Mouse (Mus musculus): ENCODE results near the gene 4930404N11Rik.

Gene 4930404N11Rik

DNA sequence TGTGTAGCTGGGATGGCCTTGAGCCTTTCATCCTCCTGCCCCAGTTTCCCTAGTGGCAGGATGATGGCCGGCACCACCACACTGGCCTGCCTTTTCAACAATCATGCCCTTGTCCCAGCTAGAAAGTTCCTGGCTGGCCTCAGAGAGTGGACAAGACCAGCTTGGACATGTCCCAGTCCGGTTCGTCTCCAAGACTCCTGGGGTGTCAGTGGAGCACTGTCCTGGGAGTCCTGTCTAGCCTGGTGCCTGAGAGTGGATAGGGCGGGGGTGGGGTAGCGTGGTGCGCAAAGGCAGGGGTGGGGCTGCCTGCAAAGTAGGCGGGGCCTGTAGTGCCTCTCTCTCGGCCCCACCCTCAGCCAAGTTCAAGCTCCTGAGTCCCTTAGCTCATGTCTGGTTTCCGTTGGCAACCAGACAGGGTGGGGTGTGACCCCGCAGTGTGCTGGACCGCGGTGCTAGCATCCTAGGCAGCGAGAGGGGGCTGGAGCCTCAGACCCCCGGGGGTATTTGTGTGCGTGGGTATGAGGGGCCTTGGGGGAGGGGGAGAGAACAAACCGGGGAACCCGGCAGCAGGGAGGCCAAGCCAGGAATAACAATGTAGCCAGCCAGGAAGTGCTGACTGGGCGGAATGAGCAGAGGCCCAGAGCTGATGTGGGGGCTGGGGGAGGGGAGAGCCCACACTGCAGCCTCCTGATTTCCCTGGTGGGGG lies 36.1 kb upstream of the 4930404N11Rik start:
- DNase-seq (ENCODE audit: low spot score), result no peak

DNA sequence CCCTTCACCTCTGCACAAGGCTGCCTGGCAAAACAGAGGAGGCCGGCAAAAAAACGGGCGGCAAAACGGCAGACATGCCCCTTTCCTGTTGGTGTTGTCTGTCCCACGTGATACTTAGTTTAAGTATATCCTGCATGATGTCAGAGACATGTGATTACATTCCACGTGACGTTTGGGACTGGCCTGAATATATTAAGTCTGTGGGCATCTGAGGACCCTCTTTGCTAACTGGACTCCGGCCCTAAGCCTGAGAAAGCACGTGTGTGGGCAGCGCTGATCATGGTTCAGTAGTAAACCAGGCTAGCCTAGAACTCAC lies 35.5 kb upstream of the 4930404N11Rik start:
- DNase-seq (ENCODE audit: low spot score), result no peak

GRCm38 (mm10) chr10:81400371-81401204 lies 35.0 kb upstream of the 4930404N11Rik start:
- no peak for DNase-seq (ENCODE audit: low spot score)

GRCm38 (mm10) chr10:81399798-81400308 lies 34.2 kb upstream of the 4930404N11Rik start:
- no peak for DNase-seq (ENCODE audit: low spot score)

DNA sequence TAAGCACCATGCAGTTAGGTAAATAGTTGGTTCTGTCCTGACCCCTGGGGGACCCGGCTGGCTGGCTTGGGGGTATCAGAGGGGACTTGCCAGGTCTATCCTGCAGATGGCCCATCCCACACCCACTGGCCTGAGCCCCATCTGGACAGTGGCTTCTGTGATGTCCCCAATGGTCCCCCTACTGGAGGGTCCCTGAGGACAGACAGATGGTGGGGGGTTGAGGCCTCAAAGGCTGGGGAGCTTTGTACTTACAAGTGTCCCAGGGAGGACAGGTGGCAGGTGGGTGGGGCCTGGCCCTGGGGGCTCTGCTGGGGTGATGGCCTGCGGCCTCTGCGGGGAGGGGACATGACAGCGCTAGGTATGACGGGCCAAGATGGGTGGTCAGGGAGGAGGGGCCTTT lies 33.7 kb upstream of the 4930404N11Rik start:
- DNase-seq (ENCODE audit: low spot score), result no peak

DNA sequence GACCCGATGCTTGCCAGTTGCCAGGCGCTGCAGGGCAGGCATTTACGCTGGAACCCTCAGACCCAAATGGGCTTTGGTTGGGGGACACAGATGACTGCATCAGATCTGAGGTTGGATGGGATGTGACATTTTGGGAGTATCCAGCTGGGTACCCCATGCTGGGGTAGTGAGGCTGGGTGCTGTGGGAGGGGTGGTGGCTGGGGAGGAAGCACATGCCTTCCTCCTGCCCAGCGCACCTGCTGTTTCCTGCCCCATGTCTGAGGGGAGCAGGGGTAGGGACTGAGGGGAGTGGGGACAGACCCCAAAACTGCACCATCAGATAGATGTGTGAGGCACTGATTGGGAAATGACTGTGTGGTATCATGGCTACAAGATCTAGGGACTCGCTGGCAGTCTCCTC lies 31.1 kb upstream of the 4930404N11Rik start:
- DNase-seq (ENCODE audit: low spot score), result no peak

GRCm38 (mm10) chr10:81395865-81396264 lies 30.2 kb upstream of the 4930404N11Rik start:
- DNase-seq (ENCODE audit: low spot score), result no peak

DNA sequence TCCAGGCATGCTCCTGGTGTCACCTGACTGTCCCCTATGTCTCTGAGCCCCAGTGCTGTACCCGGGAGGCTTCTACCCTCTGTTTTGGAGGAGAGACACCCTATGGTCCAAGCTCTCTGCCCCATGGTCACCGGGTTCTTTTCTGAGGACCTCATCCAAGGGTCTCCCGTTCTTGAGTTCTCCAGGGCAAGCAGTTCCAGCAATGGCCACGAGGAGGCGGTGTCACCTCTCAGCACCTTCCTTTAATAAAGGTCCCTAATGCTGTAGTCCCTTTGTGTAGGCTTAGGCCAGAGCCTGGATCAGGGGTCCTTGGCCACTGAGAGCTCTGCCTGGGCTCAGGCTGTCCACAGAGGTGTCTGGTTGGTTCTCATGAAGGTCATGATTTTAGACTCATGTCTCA lies 29.5 kb upstream of the 4930404N11Rik start:
- no peak for DNase-seq (ENCODE audit: low spot score)

- no peak for DNase-seq (ENCODE audit: low spot score)
These were observed 27.9 kb upstream of the 4930404N11Rik start for GRCm38 (mm10) chr10:81393456-81394063.

DNA sequence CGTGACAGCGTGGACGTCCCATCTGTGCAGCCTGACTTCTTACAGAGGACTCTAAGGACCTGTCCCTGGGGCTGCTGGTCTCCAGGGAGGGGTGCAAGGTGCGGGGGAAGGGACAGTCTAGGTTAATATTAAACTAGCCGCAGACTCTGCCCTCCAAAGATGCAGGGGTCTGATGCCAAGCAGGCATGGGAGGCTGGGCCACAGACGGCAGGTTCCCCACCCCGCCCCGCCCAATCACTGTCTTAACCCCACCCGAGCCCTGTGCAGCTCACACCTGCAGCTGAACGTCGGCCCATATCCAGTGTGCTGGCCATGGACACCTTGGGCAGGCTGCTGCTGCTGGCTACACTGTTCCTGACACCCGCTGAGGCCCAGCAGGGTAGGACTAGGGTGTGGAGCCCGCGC lies 27.2 kb upstream of the 4930404N11Rik start, which contains the start of gene Smim24:
TSS of gene Smim24 (plus strand) at position 271 of the 405 bp plus-strand sequence.
- no peak for DNase-seq (ENCODE audit: low spot score)

DNA sequence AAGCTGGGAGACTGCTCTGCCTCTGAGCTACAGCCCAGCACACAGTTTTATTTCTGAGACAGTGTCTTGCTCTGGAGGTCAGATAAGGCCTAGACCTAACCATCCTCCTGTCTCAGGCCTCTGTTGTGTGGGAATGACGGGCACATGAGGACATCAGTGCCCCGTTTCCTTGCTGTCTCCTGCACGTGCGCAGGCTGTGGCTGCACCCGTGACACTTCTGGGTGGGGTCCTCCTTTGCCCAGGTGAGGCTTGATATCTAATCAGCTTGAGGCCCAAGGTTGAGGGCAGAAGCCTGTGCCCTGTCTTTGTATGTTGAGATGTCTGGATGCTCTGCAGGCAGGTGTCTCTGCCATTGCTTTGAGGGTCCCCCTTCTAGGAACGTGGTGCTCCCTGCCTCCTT lies 26.7 kb upstream of the 4930404N11Rik start:
- no peak for DNase-seq (ENCODE audit: low spot score)

DNA sequence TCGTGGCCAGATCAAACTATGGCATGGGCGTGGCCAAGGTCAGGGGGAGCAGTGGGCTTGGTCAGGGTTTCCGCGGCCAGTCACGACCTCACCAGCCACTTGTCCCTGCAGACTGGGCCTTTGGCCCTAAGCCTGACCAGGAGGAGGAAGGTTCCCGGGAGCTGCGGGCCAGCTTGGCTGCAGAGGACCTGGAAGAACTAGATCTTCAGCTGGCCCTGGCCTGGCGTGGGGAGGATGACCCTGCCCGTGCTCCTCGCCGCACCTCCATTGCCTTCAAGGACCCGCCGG lies 25.0 kb upstream of the 4930404N11Rik start:
- DNase-seq (ENCODE audit: low spot score), result no peak

- no peak for DNase-seq (ENCODE audit: low spot score)
These were observed 24.4 kb upstream of the 4930404N11Rik start for GRCm38 (mm10) chr10:81389801-81390677.

- DNase-seq (ENCODE audit: low spot score), result peak; percentile 69
These were observed 23.8 kb upstream of the 4930404N11Rik start for GRCm38 (mm10) chr10:81389373-81389772.

DNA sequence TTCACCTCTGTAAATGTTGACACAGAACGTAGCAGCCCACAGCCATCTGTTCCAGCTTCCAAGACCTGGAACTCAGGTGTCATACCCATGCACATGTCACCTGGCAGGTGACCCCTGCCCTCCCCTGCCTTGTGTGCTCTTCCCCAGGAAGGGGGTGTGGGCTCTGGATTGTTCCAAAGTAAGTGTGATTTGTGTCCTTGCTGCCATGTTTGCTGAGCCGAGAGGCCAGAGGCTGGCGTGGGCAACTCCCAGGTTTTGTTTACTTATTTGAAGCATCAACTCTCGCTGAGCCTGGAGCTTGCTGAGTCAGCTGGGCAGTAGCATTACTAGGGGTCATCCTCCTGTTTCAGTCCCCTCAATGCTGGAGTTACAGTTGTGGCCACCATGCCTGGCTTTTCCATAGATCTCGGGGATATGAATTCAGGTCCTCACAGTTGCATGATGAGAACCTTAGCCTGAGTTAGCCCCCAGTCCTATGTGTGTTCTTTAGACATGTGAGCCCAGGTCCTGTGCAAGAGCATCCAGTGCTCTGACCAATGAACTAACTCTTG lies 23.0 kb upstream of the 4930404N11Rik start, which contains the start of gene Gm48552:
TSS of gene Gm48552 (plus strand) at position 501 of the 551 bp plus-strand sequence.
- DNase-seq (ENCODE audit: low spot score), result no peak

DNA sequence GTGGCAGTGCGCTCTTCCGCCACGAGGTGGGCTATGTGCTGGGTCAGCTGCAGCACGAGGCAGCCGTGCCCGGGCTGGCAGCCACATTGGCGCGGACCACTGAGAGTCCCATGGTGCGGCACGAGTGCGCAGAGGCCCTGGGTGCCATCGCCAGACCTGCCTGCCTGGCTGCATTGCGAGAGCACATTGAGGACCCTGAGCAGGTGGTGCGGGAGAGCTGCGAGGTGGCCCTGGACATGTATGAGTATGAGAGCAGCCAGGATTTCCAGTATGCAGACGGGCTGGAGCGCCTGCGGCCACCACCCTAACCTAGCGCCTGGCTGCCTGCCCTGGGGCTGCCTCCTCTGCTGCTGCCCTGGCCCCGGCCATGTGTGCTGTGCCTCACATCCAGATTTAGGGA lies 22.1 kb upstream of the 4930404N11Rik start:
- no peak for DNase-seq (ENCODE audit: low spot score)

- DNase-seq (ENCODE audit: low spot score), result peak; percentile 78
These were observed 20.1 kb upstream of the 4930404N11Rik start for GRCm38 (mm10) chr10:81385603-81386306.

DNA sequence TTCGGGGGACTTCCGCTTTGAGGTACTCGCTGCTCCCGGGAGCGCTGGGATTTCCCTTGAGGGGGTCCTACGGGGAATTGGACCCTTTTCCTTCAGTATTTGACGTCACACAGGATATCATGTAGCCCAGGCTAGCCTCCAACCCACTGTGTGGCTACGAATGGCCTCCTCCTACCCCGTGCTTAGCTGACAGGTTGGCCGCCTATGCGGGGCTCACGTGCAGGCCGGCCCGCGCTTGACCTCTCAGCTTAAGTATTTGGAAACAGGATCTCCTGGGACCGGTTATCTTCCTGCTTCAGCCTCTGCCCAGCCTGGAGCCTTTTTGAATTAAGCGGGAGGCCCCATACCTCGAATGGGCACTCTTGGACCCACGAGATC lies 19.0 kb upstream of the 4930404N11Rik start:
- no peak for DNase-seq (ENCODE audit: low spot score)

DNA sequence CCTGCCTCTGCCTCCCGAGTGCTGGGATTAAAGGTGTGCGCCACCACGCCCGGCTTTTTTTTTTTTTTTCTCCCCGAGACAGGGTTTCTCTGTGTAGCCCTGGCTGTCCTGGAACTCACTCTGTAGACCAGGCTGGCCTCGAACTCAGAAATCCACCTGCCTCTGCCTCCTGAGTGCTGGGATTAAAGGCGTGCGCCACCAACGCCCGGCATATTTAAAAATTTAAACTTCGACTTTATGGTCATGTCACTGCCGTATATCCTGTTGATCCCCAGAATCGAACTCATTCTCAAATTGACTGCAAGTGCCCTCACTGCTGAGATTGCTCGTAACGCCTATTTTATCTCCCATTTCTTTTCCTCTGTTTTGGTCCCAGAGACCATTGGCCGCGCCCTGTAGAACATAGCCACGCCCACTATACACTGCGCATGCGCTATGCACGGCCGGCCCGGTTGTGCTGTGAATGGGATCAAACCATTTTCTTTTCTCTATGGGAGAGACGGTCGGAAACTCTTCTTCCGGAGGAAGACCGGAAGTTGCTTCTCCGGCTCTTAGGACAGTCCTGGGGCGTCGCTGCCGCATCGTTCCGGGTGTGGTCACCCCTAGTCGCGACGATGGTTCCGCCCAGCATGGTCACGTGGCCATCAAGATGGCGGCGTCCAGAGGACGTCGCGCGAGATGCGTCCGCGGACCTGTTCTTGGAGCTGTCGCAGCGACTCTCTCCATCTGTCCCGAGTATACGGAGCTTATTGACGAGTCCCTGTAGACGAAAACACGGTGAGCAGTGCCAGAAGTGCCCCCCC lies 18.4 kb upstream of the 4930404N11Rik start, which contains the start of the genes Dohh and Gm48551:
TSS of gene Dohh (plus strand) at position 627 of the 803 bp plus-strand sequence.
TSS of gene Gm48551 (plus strand) at position 665 of the 803 bp plus-strand sequence.
- peak; percentile 97 for DNase-seq (ENCODE audit: low spot score)

DNA sequence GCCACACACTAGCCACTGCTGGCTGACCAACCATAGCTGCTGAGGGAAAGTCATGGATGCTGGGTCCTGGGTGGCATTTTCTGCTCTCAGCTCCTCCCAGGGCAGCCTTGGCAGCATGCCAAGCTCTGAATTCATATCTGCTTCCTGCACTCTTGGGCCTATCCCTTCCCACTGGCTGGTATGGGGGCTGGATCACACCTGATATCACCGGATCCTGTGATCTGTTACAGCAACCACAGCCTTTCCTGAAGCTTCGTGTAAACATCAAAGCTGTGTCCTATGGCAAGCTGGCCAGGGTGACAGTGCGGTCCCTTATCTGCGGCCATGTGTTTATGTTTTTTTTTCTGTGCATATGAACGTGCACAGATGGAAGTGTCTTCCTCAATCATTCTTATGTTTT lies 16.4 kb upstream of the 4930404N11Rik start:
- DNase-seq (ENCODE audit: low spot score), result no peak

Measured in ovary, adult 18-20 months (tissue).